Mouse (Mus musculus): Measurements from ENCODE around the gene Cdk10. TPM values are rescaled to one million over a fixed set of nuclear protein-coding genes. Genes with fewer than 3 reads are reported as not detected.
A peak's percentile ranks its signal among the peaks of the same experiment; 100 is the strongest.
"Not testable (repeated sequence)": the region's sequence is repeated elsewhere in the genome, so short reads cannot be mapped to it uniquely, and the experiment has no call there.

Gene Cdk10
- 48.3 and 48.7 TPM in 2 replicates for polyA plus RNA-seq (2015; fragmentation: Nextera tagmentation; extraction: Ambion mirVana)

- peak; percentile 93 for ATAC-seq
- Histone ChIP-seq H3K9ac (replicated peaks) (peak within 1 kb of the TSS; percentile 87), H3K9me3 (no peaks in the 10 kb centered on the region), H3K4me1 (replicated peaks) (peaks cover 21% of the 10 kb centered on the region), H3K36me3 (peaks cover 30% of the 10 kb centered on the region), H3K27ac (peak within 1 kb of the TSS; percentile 87), H3K4me2 (replicated peaks) (peak within 1 kb of the TSS; percentile 88), H3K27me3 (no peaks in the 10 kb centered on the region), H3K4me3 (replicated peaks) (peak within 1 kb of the TSS; percentile 76)
- 4% methylated on average over 59 of the region's 59 CpGs for WGBS
Measured at GRCm38 (mm10) chr8:123224278-123225266, at the start of gene Cdk10. Cdk10 (plus strand) TSS chr8:123224842.

- H3K4me3 ChIP-seq (replicated peaks), result no peak overlapping the region
- H3K27me3 ChIP-seq, result no peaks in the 10 kb centered on the region
- H3K4me2 ChIP-seq (replicated peaks), result no peak overlapping the region
- H3K9ac ChIP-seq (replicated peaks), result no peak overlapping the region
- ATAC-seq, result no peak
- no peaks in the 10 kb centered on the region for H3K36me3 ChIP-seq
- H3K4me1 ChIP-seq (replicated peaks), result no peaks in the 10 kb centered on the region
- H3K9me3 ChIP-seq, result peaks cover 22% of the 10 kb centered on the region
- no peak overlapping the region for H3K27ac ChIP-seq
- 71% methylated on average over 3 of the region's 3 CpGs for WGBS
Measured at GRCm38 (mm10) chr8:123181391-123181790, 43.3 kb upstream of the Cdk10 start.

GRCm38 (mm10) chr8:123185566-123186409 is 38.9 kb upstream of the Cdk10 start, which contains the start of gene Dpep1:
Dpep1 (plus strand) TSS chr8:123186242.
- H3K9me3 ChIP-seq, result no peaks in the 10 kb centered on the region
- no peak within 1 kb of the TSS for H3K4me3 ChIP-seq (replicated peaks)
- no peak within 1 kb of the TSS for H3K27ac ChIP-seq
- WGBS, result 57% methylated on average over 19 of the region's 19 CpGs
- no peak within 1 kb of the TSS for H3K9ac ChIP-seq (replicated peaks)
- no peaks in the 10 kb centered on the region; the same call in 1 of the 2 replicates for H3K4me1 ChIP-seq (replicated peaks)
- no peak for ATAC-seq
- no peaks in the 10 kb centered on the region for H3K27me3 ChIP-seq
- H3K36me3 ChIP-seq, result no peaks in the 10 kb centered on the region
- H3K4me2 ChIP-seq (replicated peaks), result no peak within 1 kb of the TSS

- 90% methylated on average over 2 of the region's 2 CpGs for WGBS
- Histone ChIP-seq H3K9me3 (no peaks in the 10 kb centered on the region), H3K9ac (replicated peaks) (no peak overlapping the region), H3K27me3 (no peaks in the 10 kb centered on the region), H3K27ac (no peak overlapping the region), H3K36me3 (no peaks in the 10 kb centered on the region), H3K4me1 (replicated peaks) (no peaks in the 10 kb centered on the region; the same call in 1 of the 2 replicates), H3K4me2 (replicated peaks) (no peak overlapping the region), H3K4me3 (replicated peaks) (no peak overlapping the region)
- no peak for ATAC-seq
Measured at GRCm38 (mm10) chr8:123188006-123188405, 36.6 kb upstream of the Cdk10 start.

GRCm38 (mm10) chr8:123188841-123189240 is 35.8 kb upstream of the Cdk10 start:
- no peak for ATAC-seq
- H3K9ac ChIP-seq (replicated peaks), result no peak overlapping the region
- no peaks in the 10 kb centered on the region for H3K27me3 ChIP-seq
- no peak overlapping the region for H3K4me3 ChIP-seq (replicated peaks)
- no peaks in the 10 kb centered on the region; the same call in 1 of the 2 replicates for H3K4me1 ChIP-seq (replicated peaks)
- no peak overlapping the region for H3K4me2 ChIP-seq (replicated peaks)
- no peak overlapping the region for H3K27ac ChIP-seq
- no peaks in the 10 kb centered on the region for H3K9me3 ChIP-seq
- no peaks in the 10 kb centered on the region for H3K36me3 ChIP-seq
- 83% methylated on average over 7 of the region's 7 CpGs for WGBS

GRCm38 (mm10) chr8:123190678-123191077 is 34.0 kb upstream of the Cdk10 start:
- Histone ChIP-seq H3K9me3 (no peaks in the 10 kb centered on the region), H3K4me2 (replicated peaks) (no peak overlapping the region; the same call in 1 of the 2 replicates), H3K9ac (replicated peaks) (no peak overlapping the region), H3K36me3 (no peaks in the 10 kb centered on the region), H3K27ac (no peak overlapping the region), H3K4me1 (replicated peaks) (no peaks in the 10 kb centered on the region; the same call in 1 of the 2 replicates), H3K4me3 (replicated peaks) (no peak overlapping the region), H3K27me3 (no peaks in the 10 kb centered on the region)
- WGBS, result 3% methylated on average over 9 of the region's 9 CpGs
- no peak for ATAC-seq

- no peak for ATAC-seq
- no peaks in the 10 kb centered on the region for H3K36me3 ChIP-seq
- H3K9ac ChIP-seq (replicated peaks), result no peak overlapping the region
- H3K27me3 ChIP-seq, result no peaks in the 10 kb centered on the region
- 66% methylated on average over 7 of the region's 8 CpGs for WGBS
- H3K27ac ChIP-seq, result no peak overlapping the region
- H3K4me2 ChIP-seq (replicated peaks), result no peak overlapping the region
- no peaks in the 10 kb centered on the region; the same call in 1 of the 2 replicates for H3K4me1 ChIP-seq (replicated peaks)
- H3K4me3 ChIP-seq (replicated peaks), result no peak overlapping the region
- no peaks in the 10 kb centered on the region for H3K9me3 ChIP-seq
Measured at GRCm38 (mm10) chr8:123191908-123192307, 32.7 kb upstream of the Cdk10 start.

- no peak for ATAC-seq
- Histone ChIP-seq H3K36me3 (no peaks in the 10 kb centered on the region), H3K9me3 (no peaks in the 10 kb centered on the region), H3K4me3 (replicated peaks) (no peak overlapping the region), H3K4me2 (replicated peaks) (no peak overlapping the region), H3K4me1 (replicated peaks) (no peaks in the 10 kb centered on the region; the same call in 1 of the 2 replicates), H3K27me3 (no peaks in the 10 kb centered on the region), H3K27ac (no peak overlapping the region), H3K9ac (replicated peaks) (no peak overlapping the region)
- 88% methylated on average over 9 of the region's 9 CpGs for WGBS
Measured at GRCm38 (mm10) chr8:123193771-123194170, 30.9 kb upstream of the Cdk10 start.

- not testable (repeated sequence) for H3K9ac ChIP-seq (replicated peaks); H3K27me3 ChIP-seq; H3K9me3 ChIP-seq; H3K36me3 ChIP-seq; ATAC-seq; H3K27ac ChIP-seq; H3K4me3 ChIP-seq (replicated peaks); H3K4me1 ChIP-seq (replicated peaks); H3K4me2 ChIP-seq (replicated peaks)
- 78% methylated on average over 5 of the region's 5 CpGs for WGBS
Measured at GRCm38 (mm10) chr8:123197016-123197415, 27.6 kb upstream of the Cdk10 start.

- no peak for ATAC-seq
- Histone ChIP-seq H3K4me2 (replicated peaks) (no peak overlapping the region), H3K27ac (no peak overlapping the region), H3K4me3 (replicated peaks) (no peak overlapping the region), H3K36me3 (peaks cover 12% of the 10 kb centered on the region), H3K9ac (replicated peaks) (no peak overlapping the region), H3K4me1 (replicated peaks) (no peaks in the 10 kb centered on the region), H3K9me3 (no peaks in the 10 kb centered on the region), H3K27me3 (no peaks in the 10 kb centered on the region; the same call in 1 of the 2 replicates)
- WGBS, result 75% methylated on average over 14 of the region's 14 CpGs
Measured at GRCm38 (mm10) chr8:123199864-123200263, 24.8 kb upstream of the Cdk10 start.

GRCm38 (mm10) chr8:123202288-123202687 is 22.4 kb upstream of the Cdk10 start:
- Histone ChIP-seq H3K27ac (no peak overlapping the region), H3K9ac (replicated peaks) (no peak overlapping the region), H3K4me1 (replicated peaks) (no peaks in the 10 kb centered on the region), H3K27me3 (no peaks in the 10 kb centered on the region; the same call in 1 of the 2 replicates), H3K36me3 (peaks cover 33% of the 10 kb centered on the region), H3K4me2 (replicated peaks) (no peak overlapping the region), H3K4me3 (replicated peaks) (no peak overlapping the region), H3K9me3 (no peaks in the 10 kb centered on the region)
- WGBS, result 27% methylated on average over 5 of the region's 5 CpGs
- peak; percentile 60 for ATAC-seq
